Comparison of ENCODE assay signal across 24 mouse cellular contexts in the genomic region with DNA sequence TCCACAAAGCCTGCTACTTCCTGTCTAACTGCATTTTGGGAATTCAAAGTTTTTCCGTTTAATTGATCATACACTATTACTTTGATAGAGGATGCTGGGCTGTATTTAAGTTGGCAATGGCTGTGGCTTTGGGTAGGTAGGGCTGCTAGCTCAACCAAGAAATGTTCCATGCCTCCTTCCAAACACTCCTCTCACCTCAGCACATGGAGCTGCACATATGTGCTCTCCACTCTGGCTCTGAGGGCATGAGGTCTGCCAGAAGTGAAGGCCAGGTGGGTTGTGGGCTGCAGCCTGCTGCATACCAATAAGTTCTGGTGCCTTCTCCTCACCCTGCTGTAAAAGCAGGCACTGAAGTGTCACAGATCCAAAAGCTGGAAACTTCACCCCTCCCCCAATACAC.
DNase-seq lines count a peak whose midpoint lies in the region; ATAC-seq and TF ChIP-seq lines count a peak whose summit lies in the region.
"Had no signal": no experiment of that assay in that cellular context is flagged by ENCODE, and none has a peak within 500 bp of the region (broad histone marks: within the 10 kb centered on the region; RNA-seq: fewer than 3 reads in every experiment).

No protein-coding gene starts in this region.

- ATAC-seq in forebrain, embryonic 13.5 days, result 0 out of 2 replicates have a peak, but pooled peaks have one; percentile 38
- ATAC-seq in forebrain, embryonic 15.5 days (replicated peaks), result no peak
- ATAC-seq in midbrain, embryonic 14.5 days (ENCODE audit: low FRiP score, low TSS enrichment), result no peak
- ATAC-seq in limb, embryonic 13.5 days (ENCODE audit: low FRiP score, low read depth), result peak; percentile 66
- ATAC-seq: forebrain, postnatal 0 days; Patski had no signal

- TF ChIP-seq CTCF in gastrocnemius, adult 2 months (IDR thresholded peaks at IDR 0.05), result no peak

- no peak for DNase-seq in midbrain, embryonic 10.5 days (ENCODE audit: low spot score)
- DNase-seq in midbrain, embryonic 14.5 days, result no peak
- DNase-seq in gastrocnemius, adult 2 months, result no peak
- DNase-seq in left cerebral cortex, postnatal 25 days (ENCODE audit: low spot score in 2 of 2), result no peak
- DNase-seq: adrenal gland, adult 2 months; adrenal gland, postnatal 14 days; B cell, adult 2 months; cerebellum, adult 11 months; cerebellum, adult 2 months; cerebellum, postnatal 10 days; cerebellum, postnatal 36 days; embryo, embryonic 11 days; forebrain, postnatal 0 days; gastrocnemius, postnatal 25 days; heart, adult 2 months had no signal

- H3K9me3 ChIP-seq in forebrain, embryonic 13.5 days (replicated peaks), result no peaks in the 10 kb centered on the region
- no peaks in the 10 kb centered on the region for H3K9me3 ChIP-seq in forebrain, embryonic 15.5 days
- no peaks in the 10 kb centered on the region for H3K9me3 ChIP-seq in midbrain, embryonic 10.5 days (replicated peaks)
- H3K9me3 ChIP-seq in midbrain, embryonic 14.5 days (ENCODE audit: control insufficient read depth, low read length), result no peaks in the 10 kb centered on the region
- no peaks in the 10 kb centered on the region for H3K9me3 ChIP-seq in limb, embryonic 13.5 days
- H3K9me3 ChIP-seq: hindbrain, embryonic 12.5 days; hindbrain, embryonic 15.5 days had no signal

- intact Hi-C loops in gastrocnemius, adult 2 months (cut with DNase I), result no loop called here
- intact Hi-C loops in left cerebral cortex, postnatal 25 days (cut with DNase I), result no loop called here

- no peak overlapping the region for H3K27ac ChIP-seq in forebrain, embryonic 13.5 days
- H3K27ac ChIP-seq in forebrain, embryonic 15.5 days (replicated peaks), result no peak overlapping the region
- peak overlapping the region; percentile 63 for H3K27ac ChIP-seq in midbrain, embryonic 10.5 days (replicated peaks)
- H3K27ac ChIP-seq in midbrain, embryonic 14.5 days (replicated peaks; ENCODE audit: low read depth, low read length), result no peak overlapping the region
- H3K27ac ChIP-seq in limb, embryonic 13.5 days, result peak overlapping the region; percentile 22; the same call in 1 of the 2 replicates
- H3K27ac ChIP-seq in gastrocnemius, adult 2 months, result no peak overlapping the region
- H3K27ac ChIP-seq: heart, adult 2 months; hindbrain, embryonic 12.5 days; hindbrain, embryonic 15.5 days had no signal

- no peaks in the 10 kb centered on the region for H3K36me3 ChIP-seq in forebrain, embryonic 13.5 days (ENCODE audit: poor library complexity, severe bottlenecking)
- no peaks in the 10 kb centered on the region for H3K36me3 ChIP-seq in forebrain, embryonic 15.5 days
- no peaks in the 10 kb centered on the region for H3K36me3 ChIP-seq in midbrain, embryonic 10.5 days
- H3K36me3 ChIP-seq in midbrain, embryonic 14.5 days (ENCODE audit: control insufficient read depth, insufficient read depth, low read length), result no peaks in the 10 kb centered on the region
- no peaks in the 10 kb centered on the region for H3K36me3 ChIP-seq in limb, embryonic 13.5 days
- H3K36me3 ChIP-seq: G1E; hindbrain, embryonic 12.5 days; hindbrain, embryonic 15.5 days had no signal

- no peaks in the 10 kb centered on the region for H3K27me3 ChIP-seq in forebrain, embryonic 13.5 days
- no peaks in the 10 kb centered on the region for H3K27me3 ChIP-seq in forebrain, embryonic 15.5 days
- no peaks in the 10 kb centered on the region for H3K27me3 ChIP-seq in midbrain, embryonic 10.5 days (ENCODE audit: low read depth, poor library complexity, severe bottlenecking)
- H3K27me3 ChIP-seq in midbrain, embryonic 14.5 days (ENCODE audit: control insufficient read depth, insufficient read depth, low read length), result no peaks in the 10 kb centered on the region
- H3K27me3 ChIP-seq in limb, embryonic 13.5 days, result no peaks in the 10 kb centered on the region
- H3K27me3 ChIP-seq: CH12.LX; hindbrain, embryonic 12.5 days; hindbrain, embryonic 15.5 days had no signal

- no peak overlapping the region for H3K9ac ChIP-seq in forebrain, embryonic 13.5 days
- no peak overlapping the region for H3K9ac ChIP-seq in forebrain, embryonic 15.5 days (replicated peaks)
- H3K9ac ChIP-seq in midbrain, embryonic 14.5 days (replicated peaks; ENCODE audit: low read length), result no peak overlapping the region
- H3K9ac ChIP-seq in limb, embryonic 13.5 days, result no peak overlapping the region
- H3K9ac ChIP-seq: forebrain, postnatal 0 days; hindbrain, embryonic 12.5 days; hindbrain, embryonic 15.5 days had no signal

- peaks cover 5% of the 10 kb centered on the region; the same call in 1 of the 2 replicates for H3K4me1 ChIP-seq in forebrain, embryonic 13.5 days
- H3K4me1 ChIP-seq in forebrain, embryonic 15.5 days, result no peaks in the 10 kb centered on the region
- peaks cover 9% of the 10 kb centered on the region for H3K4me1 ChIP-seq in midbrain, embryonic 10.5 days
- H3K4me1 ChIP-seq in midbrain, embryonic 14.5 days (ENCODE audit: control insufficient read depth, insufficient read depth, low read length), result no peaks in the 10 kb centered on the region
- H3K4me1 ChIP-seq in limb, embryonic 13.5 days, result peaks cover 41% of the 10 kb centered on the region
- H3K4me1 ChIP-seq: hindbrain, embryonic 15.5 days had no signal

- H3K4me2 ChIP-seq in forebrain, embryonic 13.5 days, result no peak overlapping the region
- no peak overlapping the region for H3K4me2 ChIP-seq in forebrain, embryonic 15.5 days (replicated peaks)
- no peak overlapping the region for H3K4me2 ChIP-seq in midbrain, embryonic 14.5 days (ENCODE audit: low read length)
- H3K4me2 ChIP-seq in limb, embryonic 13.5 days (replicated peaks), result no peak overlapping the region
- H3K4me2 ChIP-seq: heart, embryonic 11.5 days; hindbrain, embryonic 12.5 days; hindbrain, embryonic 15.5 days had no signal

- 70% methylated on average over 1 of the region's 1 CpGs for WGBS in forebrain, embryonic 13.5 days
- 73% methylated on average over 1 of the region's 1 CpGs for WGBS in forebrain, embryonic 15.5 days
- WGBS in midbrain, embryonic 10.5 days, result 78% methylated on average over 1 of the region's 1 CpGs
- whole genome bisulfite sequencing in midbrain, embryonic 14.5 days, result 79% methylated on average over 1 of the region's 1 CpGs
- WGBS in limb, embryonic 13.5 days, result 59% methylated on average over 1 of the region's 1 CpGs

- no peak overlapping the region for H3K4me3 ChIP-seq in forebrain, embryonic 13.5 days
- no peak overlapping the region for H3K4me3 ChIP-seq in forebrain, embryonic 15.5 days
- no peak overlapping the region for H3K4me3 ChIP-seq in midbrain, embryonic 10.5 days
- no peak overlapping the region for H3K4me3 ChIP-seq in midbrain, embryonic 14.5 days (replicated peaks; ENCODE audit: low read depth, low read length)
- no peak overlapping the region for H3K4me3 ChIP-seq in limb, embryonic 13.5 days
- no peak overlapping the region for H3K4me3 ChIP-seq in gastrocnemius, adult 2 months
- H3K4me3 ChIP-seq: heart, adult 2 months; hindbrain, embryonic 12.5 days; hindbrain, embryonic 15.5 days had no signal

Comparison
In these comparisons a context has a peak if more than half of its experiments do, and no peak if none do; other contexts are left out.
1. ATAC-seq: peak in forebrain, embryonic 13.5 days (single experiment) and limb, embryonic 13.5 days (single experiment); none in forebrain, embryonic 15.5 days (single experiment) and midbrain, embryonic 14.5 days (single experiment).
2. H3K27ac ChIP-seq: peak in midbrain, embryonic 10.5 days (single experiment) and limb, embryonic 13.5 days (single experiment); none in forebrain, embryonic 13.5 days (single experiment), forebrain, embryonic 15.5 days (single experiment), midbrain, embryonic 14.5 days (single experiment) and gastrocnemius, adult 2 months (single experiment).